13 mouse cellular contexts compared by ENCODE assay signal in the genomic region with DNA sequence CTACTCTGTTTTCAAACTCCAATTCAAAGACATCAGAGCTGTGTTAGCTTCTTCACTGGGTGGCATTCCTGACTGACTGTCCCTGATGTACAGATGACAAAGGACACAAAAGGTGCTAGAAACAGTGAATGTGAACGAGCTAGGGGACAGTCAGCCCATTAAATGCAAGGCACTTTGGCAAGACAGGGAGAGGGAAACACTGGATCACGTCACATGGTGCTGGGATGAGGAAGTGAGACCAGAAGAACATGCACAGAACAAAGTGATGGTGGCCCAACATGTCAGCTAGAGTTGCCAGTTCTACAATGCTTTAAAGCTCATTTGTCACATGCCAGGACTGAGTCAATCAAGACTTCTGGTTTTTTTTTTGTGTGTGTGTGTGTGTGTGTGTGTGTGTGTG.
"Had no signal": no experiment of that assay in that cellular context is flagged by ENCODE, and none has a peak within 500 bp of the region (broad histone marks: within the 10 kb centered on the region; RNA-seq: fewer than 3 reads in every experiment).

No protein-coding gene starts in this region.

- H3K4me1 ChIP-seq: midbrain, embryonic 13.5 days; midbrain, embryonic 15.5 days; neural tube, embryonic 12.5 days; stomach, embryonic 15.5 days had no signal

- H3K27me3 ChIP-seq: midbrain, embryonic 13.5 days; midbrain, embryonic 15.5 days; neural tube, embryonic 12.5 days; stomach, embryonic 15.5 days had no signal

- H3K4me3 ChIP-seq: midbrain, embryonic 13.5 days; midbrain, embryonic 15.5 days; neural tube, embryonic 12.5 days; stomach, embryonic 15.5 days had no signal

- DNase-seq: lung, adult 18-20 months; lung, embryonic 14.5 days; lung, postnatal 10 days; lung, postnatal 4 days; right cerebral cortex, postnatal 14 days; right cerebral cortex, postnatal 4 days; thymus, adult 2 months; thymus, postnatal 25 days; thymus, postnatal 4 days had no signal

- H3K9me3 ChIP-seq: midbrain, embryonic 13.5 days; midbrain, embryonic 15.5 days; neural tube, embryonic 12.5 days; stomach, embryonic 15.5 days had no signal

- ATAC-seq: midbrain, embryonic 13.5 days; midbrain, embryonic 15.5 days had no signal
